Mouse (Mus musculus) intestine, embryonic 16.5 days (tissue): Measurements from ENCODE around the gene Igfbp5. TPM values are rescaled to one million over a fixed set of nuclear protein-coding genes. Genes with fewer than 3 reads are reported as not detected.

Experiments used
- ATAC-seq: fragments of 200-750 bp; cut with Nextera tagmentation; 2 replicates; pipeline ENCODE4 v1.8.0; 2017; ENCODE audit warnings: moderate TSS enrichment, moderate library complexity
- H3K27ac ChIP-seq: fragments of 300-500 bp; sonication (generic); 2 replicates; pipeline ENCODE4 v1.5.1; 2014; ENCODE audit warnings: mild to moderate bottlenecking, low read length
- H3K27me3 ChIP-seq: fragments of 300-500 bp; sonication (generic); replicated peaks from 2 replicates; pipeline ENCODE4 v1.6.1; 2014; ENCODE audit warnings: low read length, control low read depth, mixed read lengths; ENCODE audit not compliant: control insufficient read depth, insufficient read depth
- H3K36me3 ChIP-seq: fragments of 300-500 bp; sonication (generic); 2 replicates; pipeline ENCODE4 v1.6.1; 2014; ENCODE audit warnings: low read length, control low read depth; ENCODE audit not compliant: control insufficient read depth, insufficient read depth
- H3K4me1 ChIP-seq: fragments of 300-500 bp; sonication (generic); 2 replicates; pipeline ENCODE4 v1.6.1; 2014; ENCODE audit warnings: low read length, control low read depth, mixed read lengths; ENCODE audit not compliant: control insufficient read depth, insufficient read depth
- H3K4me2 ChIP-seq: fragments of 300-500 bp; sonication (generic); 2 replicates; pipeline ENCODE4 v1.6.1; 2014; ENCODE audit warnings: low read depth, low read length, control low read depth
- H3K4me3 ChIP-seq: fragments of 300-500 bp; sonication (generic); 2 replicates; pipeline ENCODE4 v1.5.1; 2014; ENCODE audit warnings: mild to moderate bottlenecking, low read length
- H3K9ac ChIP-seq: fragments of 300-500 bp; sonication (generic); 2 replicates; pipeline ENCODE4 v1.6.1; 2014; ENCODE audit warnings: low read depth, low read length
- H3K9me3 ChIP-seq: fragments of 300-500 bp; sonication (generic); 2 replicates; pipeline ENCODE4 v1.6.1; 2016; ENCODE audit warnings: low read length, control low read depth; ENCODE audit not compliant: control insufficient read depth
- WGBS: fragments of 180-500 bp; shearing (Covaris S2); extraction: QIAGEN DNeasy Blood & Tissue Kit; methylation state at CpG from one replicate; pipeline ENCODE4 v1.1.7; 2014; 5-methylcytosine and 5-hydroxymethylcytosine counted together
- polyA plus RNA-seq: library from polyadenylated mRNA; unstranded; fragments of >200 nt; fragmentation: Nextera tagmentation; extraction: Ambion mirVana; gene quantifications from 2 replicates; pipeline ENCODE4 v1.2.1, GENCODE M21; 2015

Gene Igfbp5
- polyA plus RNA-seq, 1 experiment from 2014 or later = 25.7 TPM

- 91% methylated on average over 8 of the region's 8 CpGs for WGBS
- Histone ChIP-seq H3K4me1 (no peaks in the 10 kb centered on the region), H3K36me3 (no peaks in the 10 kb centered on the region), H3K4me2 (no peak overlapping the region), H3K4me3 (no peak overlapping the region), H3K9ac (no peak overlapping the region), H3K9me3 (no peaks in the 10 kb centered on the region), H3K27ac (no peak overlapping the region), H3K27me3 (no peaks in the 10 kb centered on the region)
- no peak for ATAC-seq
These were observed 11.0 kb downstream of the Igfbp5 start for GRCm38 (mm10) chr1:72863692-72864091.

GRCm38 (mm10) chr1:72862248-72862647 lies 12.4 kb downstream of the Igfbp5 start:
- H3K27me3 ChIP-seq = no peaks in the 10 kb centered on the region
- no peak for ATAC-seq
- H3K4me1 ChIP-seq = no peaks in the 10 kb centered on the region
- H3K27ac ChIP-seq = no peak overlapping the region
- WGBS = 90% methylated on average over 21 of the region's 21 CpGs
- H3K36me3 ChIP-seq = no peaks in the 10 kb centered on the region
- no peak overlapping the region for H3K4me3 ChIP-seq
- no peak overlapping the region for H3K9ac ChIP-seq
- H3K4me2 ChIP-seq = no peak overlapping the region
- no peaks in the 10 kb centered on the region for H3K9me3 ChIP-seq

GRCm38 (mm10) chr1:72861702-72862101 lies 13.0 kb downstream of the Igfbp5 start:
- no peak for ATAC-seq
- no peak overlapping the region for H3K4me2 ChIP-seq
- H3K36me3 ChIP-seq = no peaks in the 10 kb centered on the region
- H3K4me3 ChIP-seq = no peak overlapping the region
- no peaks in the 10 kb centered on the region for H3K9me3 ChIP-seq
- no peak overlapping the region for H3K9ac ChIP-seq
- no peaks in the 10 kb centered on the region for H3K27me3 ChIP-seq
- WGBS = 71% methylated on average over 2 of the region's 2 CpGs
- no peak overlapping the region for H3K27ac ChIP-seq
- no peaks in the 10 kb centered on the region for H3K4me1 ChIP-seq

- no peak overlapping the region for H3K9ac ChIP-seq
- no peaks in the 10 kb centered on the region for H3K4me1 ChIP-seq
- no peaks in the 10 kb centered on the region for H3K36me3 ChIP-seq
- H3K4me3 ChIP-seq = no peak overlapping the region
- WGBS = 86% methylated on average over 2 of the region's 2 CpGs
- no peaks in the 10 kb centered on the region for H3K9me3 ChIP-seq
- no peaks in the 10 kb centered on the region for H3K27me3 ChIP-seq
- no peak overlapping the region for H3K4me2 ChIP-seq
- H3K27ac ChIP-seq = no peak overlapping the region
- no peak for ATAC-seq
These were observed 14.2 kb downstream of the Igfbp5 start for GRCm38 (mm10) chr1:72860502-72860901.

GRCm38 (mm10) chr1:72859963-72860362 lies 14.7 kb downstream of the Igfbp5 start:
- no peak for ATAC-seq
- 94% methylated on average over 9 of the region's 9 CpGs for WGBS
- Histone ChIP-seq H3K36me3 (no peaks in the 10 kb centered on the region), H3K27me3 (no peaks in the 10 kb centered on the region), H3K4me3 (no peak overlapping the region), H3K9ac (no peak overlapping the region), H3K27ac (no peak overlapping the region), H3K4me1 (no peaks in the 10 kb centered on the region), H3K9me3 (no peaks in the 10 kb centered on the region), H3K4me2 (no peak overlapping the region)

GRCm38 (mm10) chr1:72858874-72859273 lies 15.8 kb downstream of the Igfbp5 start:
- H3K4me1 ChIP-seq = no peaks in the 10 kb centered on the region
- H3K4me3 ChIP-seq = no peak overlapping the region
- no peak overlapping the region for H3K27ac ChIP-seq
- WGBS = 65% methylated on average over 5 of the region's 5 CpGs
- no peak for ATAC-seq
- no peaks in the 10 kb centered on the region for H3K36me3 ChIP-seq
- H3K4me2 ChIP-seq = no peak overlapping the region
- H3K9ac ChIP-seq = no peak overlapping the region
- no peaks in the 10 kb centered on the region for H3K9me3 ChIP-seq
- H3K27me3 ChIP-seq = no peaks in the 10 kb centered on the region

GRCm38 (mm10) chr1:72858286-72858685 lies 16.4 kb downstream of the Igfbp5 start:
- Histone ChIP-seq H3K27me3 (no peaks in the 10 kb centered on the region), H3K4me2 (no peak overlapping the region), H3K9me3 (no peaks in the 10 kb centered on the region), H3K4me3 (no peak overlapping the region), H3K9ac (no peak overlapping the region), H3K27ac (no peak overlapping the region), H3K36me3 (no peaks in the 10 kb centered on the region), H3K4me1 (no peaks in the 10 kb centered on the region)
- ATAC-seq = no peak
- 89% methylated on average over 9 of the region's 9 CpGs for WGBS

- H3K4me1 ChIP-seq = no peaks in the 10 kb centered on the region
- no peaks in the 10 kb centered on the region for H3K9me3 ChIP-seq
- no peak overlapping the region for H3K9ac ChIP-seq
- no peaks in the 10 kb centered on the region for H3K27me3 ChIP-seq
- H3K4me2 ChIP-seq = no peak overlapping the region
- H3K36me3 ChIP-seq = no peaks in the 10 kb centered on the region
- no peak for ATAC-seq
- WGBS = 62% methylated on average over 5 of the region's 5 CpGs
- H3K4me3 ChIP-seq = no peak overlapping the region
- H3K27ac ChIP-seq = no peak overlapping the region
These were observed 17.1 kb downstream of the Igfbp5 start for GRCm38 (mm10) chr1:72857631-72858030.

- Histone ChIP-seq H3K27ac (no peak overlapping the region), H3K9me3 (no peaks in the 10 kb centered on the region), H3K36me3 (no peaks in the 10 kb centered on the region), H3K9ac (no peak overlapping the region), H3K4me1 (no peaks in the 10 kb centered on the region), H3K27me3 (no peaks in the 10 kb centered on the region), H3K4me2 (no peak overlapping the region), H3K4me3 (no peak overlapping the region)
- 76% methylated on average over 7 of the region's 7 CpGs for WGBS
- no peak for ATAC-seq
These were observed 17.5 kb downstream of the Igfbp5 start for GRCm38 (mm10) chr1:72857142-72857541.

GRCm38 (mm10) chr1:72856209-72856909 lies 18.3 kb downstream of the Igfbp5 start:
- Histone ChIP-seq H3K4me3 (no peak overlapping the region), H3K27me3 (no peaks in the 10 kb centered on the region), H3K4me2 (no peak overlapping the region), H3K36me3 (no peaks in the 10 kb centered on the region), H3K27ac (no peak overlapping the region), H3K9me3 (no peaks in the 10 kb centered on the region), H3K9ac (no peak overlapping the region), H3K4me1 (no peaks in the 10 kb centered on the region)
- no peak for ATAC-seq
- WGBS = 77% methylated on average over 19 of the region's 19 CpGs
